Mouse (Mus musculus) c-Kit-positive CD71-positive TER-119-positive erythroid progenitor cells, embryonic 14.5 days (primary cell): ENCODE results near the gene Pnmal2.

Experiments
- DNase-seq: peaks from one replicate; pipeline ENCODE4 v3.0.0-alpha.2; 2013; ENCODE audit warnings: low spot score

Gene Pnmal2

GRCm38 (mm10) chr7:16917447-16917846 is 27.0 kb upstream of the Pnmal2 start:
- DNase-seq, result no peak

- no peak for DNase-seq
Observed at GRCm38 (mm10) chr7:16918014-16918413, 26.5 kb upstream of the Pnmal2 start.

GRCm38 (mm10) chr7:16918670-16919069 is 25.8 kb upstream of the Pnmal2 start:
- DNase-seq, result no peak

GRCm38 (mm10) chr7:16919395-16920149 is 24.9 kb upstream of the Pnmal2 start:
- DNase-seq, result peak; percentile 38

GRCm38 (mm10) chr7:16920150-16920579 is 24.3 kb upstream of the Pnmal2 start:
- no peak for DNase-seq

- no peak for DNase-seq
Observed at GRCm38 (mm10) chr7:16920818-16921791, 23.4 kb upstream of the Pnmal2 start.

DNA sequence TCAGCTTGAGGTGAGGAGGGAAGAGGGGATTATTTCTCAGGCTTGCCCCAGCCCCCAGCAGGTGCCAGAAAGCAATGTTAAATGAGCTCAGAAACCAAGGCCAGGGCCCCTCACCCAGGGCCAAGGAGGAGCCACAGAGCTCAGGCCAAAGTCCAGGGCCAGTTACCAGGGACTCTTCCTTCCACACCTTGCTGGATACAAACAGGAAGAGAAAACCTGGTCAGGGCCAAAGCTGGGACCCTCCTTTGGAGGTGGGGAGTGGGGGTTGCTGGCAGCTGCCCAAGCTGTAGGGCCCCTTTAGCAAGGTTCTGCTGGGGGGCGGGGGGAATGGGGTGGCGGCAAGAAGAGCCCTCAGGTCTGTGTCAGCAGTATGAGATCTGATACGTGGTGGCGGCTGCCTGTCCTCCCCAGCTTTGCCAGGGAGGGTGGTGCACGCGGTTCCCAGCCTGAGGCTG is 22.6 kb upstream of the Pnmal2 start:
- DNase-seq, result no peak

DNA sequence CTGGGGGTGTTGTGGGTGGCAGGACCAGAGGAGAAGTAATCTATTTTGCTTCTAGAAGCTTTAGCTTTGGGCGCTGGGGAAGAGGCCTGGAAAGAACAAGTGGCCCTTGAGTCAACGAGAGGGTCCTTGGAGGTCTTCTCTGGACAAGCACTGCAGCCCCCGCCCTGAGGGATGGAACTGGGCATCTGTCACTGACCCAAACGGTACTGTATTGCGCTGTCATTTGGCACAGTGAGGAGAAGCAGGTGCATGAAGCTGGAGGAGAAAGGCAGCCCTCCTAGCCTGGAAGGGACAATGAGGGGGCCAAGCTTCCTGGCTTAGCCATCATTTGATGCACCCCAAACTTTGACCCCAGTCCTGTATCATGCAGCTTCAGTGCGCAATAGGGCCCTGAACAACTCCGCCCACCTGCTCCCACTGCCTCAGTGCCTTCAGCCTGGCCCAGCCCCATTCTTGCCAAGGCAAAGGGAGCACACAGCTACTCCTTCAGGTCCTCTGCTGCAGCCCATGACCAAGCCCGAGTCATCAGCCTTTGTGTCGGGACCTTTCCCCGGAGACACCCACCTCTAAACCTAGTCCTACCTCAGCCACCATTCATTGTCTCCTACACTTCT is 22.0 kb upstream of the Pnmal2 start:
- peak; percentile 46 for DNase-seq

- DNase-seq, result no peak
Observed at GRCm38 (mm10) chr7:16923283-16924036, 21.0 kb upstream of the Pnmal2 start.

- peak; percentile 99 for DNase-seq
Observed at GRCm38 (mm10) chr7:16924037-16924834, 20.2 kb upstream of the Pnmal2 start, which contains the start of gene Calm3. Gene Calm3, minus strand, starts transcription at chr7:16924114.

- DNase-seq, result no peak
Observed at GRCm38 (mm10) chr7:16928341-16928740, 16.1 kb upstream of the Pnmal2 start.

DNA sequence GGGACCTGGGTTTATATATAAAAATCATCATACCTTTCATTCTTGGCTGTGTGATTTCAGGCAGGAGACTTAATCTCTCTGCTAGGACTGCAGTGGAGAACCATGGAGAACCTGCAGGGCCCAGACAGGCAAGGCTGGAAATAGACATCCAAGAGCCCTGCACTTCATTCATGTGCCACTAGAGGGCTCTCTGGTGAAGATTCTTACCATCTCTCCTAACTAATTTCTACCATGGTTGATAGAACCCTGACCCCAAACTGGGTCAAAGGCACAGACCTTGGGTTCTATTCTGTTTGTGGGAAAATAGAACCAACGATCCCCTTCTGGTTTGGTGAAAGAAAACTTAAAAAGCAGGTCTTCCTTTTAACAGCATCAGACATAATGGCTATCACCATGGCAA is 13.6 kb upstream of the Pnmal2 start:
- peak; percentile 67 for DNase-seq

DNA sequence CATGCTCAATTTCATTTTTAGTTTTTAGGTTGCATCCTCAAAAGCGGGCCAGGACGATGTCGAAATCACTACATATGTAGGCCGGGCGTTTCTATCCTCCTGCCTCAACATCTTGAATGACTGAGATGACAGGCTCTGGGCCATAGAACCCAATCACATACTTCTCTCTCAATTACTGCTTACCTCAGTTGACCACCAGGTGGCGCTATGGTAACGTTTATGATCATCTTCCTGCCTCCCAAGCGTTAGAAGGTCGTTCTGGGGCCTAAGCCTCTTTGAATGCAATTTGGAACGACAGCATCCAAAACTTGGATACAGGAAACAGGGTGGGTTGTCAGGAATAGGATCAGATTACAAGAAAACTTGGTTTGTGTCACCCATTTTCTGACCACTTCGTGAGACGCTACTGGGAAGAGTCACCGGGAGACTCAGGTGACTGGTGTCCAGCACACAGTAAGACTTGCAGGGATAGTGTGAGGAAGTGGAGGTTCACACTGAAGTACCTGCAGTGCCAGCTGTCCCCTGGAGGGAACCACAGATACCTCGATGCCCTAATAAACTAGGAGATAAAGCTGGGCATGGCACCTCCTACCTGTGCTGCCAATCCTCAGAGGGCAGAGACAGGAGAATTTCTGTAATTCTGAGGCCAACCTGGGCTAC is 12.4 kb upstream of the Pnmal2 start:
- peak; percentile 86 for DNase-seq

DNA sequence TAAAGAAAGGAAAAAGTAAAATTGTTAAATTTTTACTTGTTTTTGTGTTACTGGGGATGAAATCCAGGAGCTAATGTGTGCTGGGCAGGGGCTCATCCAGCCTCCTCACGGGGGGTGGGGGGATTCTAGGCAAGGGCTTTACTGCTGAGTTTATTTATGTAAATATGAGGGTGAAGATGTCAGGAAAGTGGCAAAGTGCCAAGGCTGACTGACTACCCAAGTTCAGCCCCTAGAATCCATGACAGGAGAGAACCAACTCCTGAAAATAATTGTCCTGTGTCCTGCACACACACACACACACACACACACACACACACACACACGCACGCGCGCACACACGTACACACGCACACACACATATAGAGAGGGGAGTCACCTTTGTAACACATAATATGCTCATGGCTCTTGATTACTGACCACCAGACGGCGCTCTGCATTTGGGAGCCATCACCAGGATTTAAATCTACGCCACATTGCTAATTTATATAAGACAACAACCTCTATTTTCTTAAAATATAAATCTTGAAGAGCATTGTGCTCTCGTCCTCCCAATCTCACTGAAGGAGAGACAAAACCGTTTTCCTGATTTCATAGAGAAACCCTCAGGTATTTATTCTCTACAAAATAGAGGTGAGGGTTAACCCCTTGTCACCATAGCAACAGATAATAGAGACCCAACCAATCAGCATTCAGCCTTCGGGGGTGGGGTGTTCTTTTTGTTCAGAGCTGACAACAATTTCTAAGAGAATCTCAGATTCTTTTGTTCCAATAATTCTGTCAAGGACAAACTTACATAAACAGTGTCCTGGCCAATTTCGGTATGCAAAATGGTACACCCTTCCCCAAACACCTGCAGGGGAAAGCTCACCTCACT is 11.5 kb upstream of the Pnmal2 start:
- DNase-seq, result no peak

DNA sequence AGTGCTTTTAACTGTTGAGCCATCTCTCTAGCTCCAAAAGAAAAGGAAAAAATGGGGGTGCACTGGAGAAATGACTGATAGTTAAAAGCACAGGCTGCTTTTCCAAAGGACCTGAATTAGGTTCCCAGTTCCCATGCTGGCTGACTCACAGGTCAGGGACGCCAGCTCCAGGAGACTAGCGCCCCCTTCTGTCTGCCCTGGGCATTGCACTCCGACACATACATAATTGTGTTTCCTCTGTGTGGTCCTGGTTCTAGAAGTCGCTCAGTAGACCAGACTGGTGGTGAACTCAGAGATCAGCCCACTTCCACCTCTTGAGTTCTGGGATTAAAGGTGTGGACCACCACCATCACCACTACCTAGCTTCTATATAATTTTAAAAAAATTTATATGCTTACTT is 7.2 kb upstream of the Pnmal2 start:
- no peak for DNase-seq

DNA sequence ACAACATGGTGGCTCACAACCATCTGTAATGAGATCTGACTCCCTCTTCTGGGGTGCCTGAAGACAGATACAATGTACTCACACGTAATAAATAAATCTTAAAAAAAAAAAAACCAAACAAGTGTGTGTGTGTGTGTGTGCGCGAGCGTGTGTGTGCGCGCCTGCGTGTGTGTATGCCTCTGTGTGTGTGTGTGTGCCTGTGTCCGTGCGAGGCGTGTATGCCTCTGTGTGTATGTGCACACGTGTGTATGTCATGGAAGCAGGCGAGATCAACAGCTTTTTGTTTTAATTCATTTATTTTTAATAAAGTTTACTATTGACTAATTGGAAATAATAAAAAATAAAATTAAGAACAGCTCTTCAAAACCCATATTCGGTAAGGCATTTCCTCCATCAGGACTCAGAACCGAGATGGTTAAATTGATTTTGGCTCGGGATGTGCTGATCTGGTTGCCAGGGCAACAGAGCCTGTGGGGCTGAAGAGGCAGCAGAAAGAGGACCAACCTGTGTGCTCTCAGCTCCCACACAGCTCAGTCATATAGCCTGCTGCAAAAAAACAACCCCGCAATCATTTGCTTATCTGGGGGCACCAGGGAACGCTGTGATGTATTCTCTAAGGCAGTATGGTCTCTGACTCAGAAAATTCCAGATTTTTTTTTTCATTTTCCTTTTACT is 6.2 kb upstream of the Pnmal2 start:
- no peak for DNase-seq

GRCm38 (mm10) chr7:16940292-16940691 is 4.2 kb upstream of the Pnmal2 start:
- DNase-seq, result no peak

GRCm38 (mm10) chr7:16942861-16943260 is 1.6 kb upstream of the Pnmal2 start:
- DNase-seq, result no peak
